Mouse (Mus musculus) spleen, adult 18-20 months (tissue): ENCODE data around the gene Gorab.

Experiments
- DNase-seq, 2 experiments: peaks; one replicate each; pipeline ENCODE4 v3.0.0; 2022; ENCODE audit warnings: mixed read lengths in 2 of 2

Gene Gorab

DNA sequence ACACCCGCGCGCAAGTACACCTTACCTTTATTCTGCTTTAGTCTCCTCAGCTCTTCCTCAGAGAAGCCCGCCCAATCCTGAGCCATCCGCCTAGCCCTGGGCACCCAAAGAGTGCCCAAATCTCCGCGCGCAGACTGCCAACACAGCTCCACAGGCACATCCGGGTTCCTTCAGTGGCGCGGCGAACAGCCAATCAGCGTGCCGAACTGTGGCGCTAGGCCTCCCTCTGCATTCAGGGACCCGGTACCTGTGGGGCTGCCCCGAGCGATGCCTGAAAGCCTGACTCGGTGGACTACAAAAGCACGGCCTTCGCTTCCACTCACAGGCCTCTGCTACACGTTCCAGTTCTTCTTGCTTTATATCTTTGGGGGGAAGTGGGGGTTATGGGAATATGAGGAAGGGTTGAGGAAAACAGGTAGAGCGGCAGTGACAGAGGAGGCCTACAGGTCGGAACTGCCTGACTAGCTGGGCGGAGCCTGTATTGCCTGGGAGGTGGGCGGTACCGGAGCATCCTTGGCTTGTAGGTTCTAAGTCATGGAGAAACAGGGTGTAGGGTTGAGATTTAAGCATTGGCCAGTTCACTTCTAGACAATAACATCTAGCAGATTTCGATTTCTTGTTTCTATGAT lies at the start of gene Gorab:
Gene Gorab (minus strand): TSS at position 172 of the 629 bp plus-strand sequence.
- DNase-seq, result peak; percentile 81 to 87

DNA sequence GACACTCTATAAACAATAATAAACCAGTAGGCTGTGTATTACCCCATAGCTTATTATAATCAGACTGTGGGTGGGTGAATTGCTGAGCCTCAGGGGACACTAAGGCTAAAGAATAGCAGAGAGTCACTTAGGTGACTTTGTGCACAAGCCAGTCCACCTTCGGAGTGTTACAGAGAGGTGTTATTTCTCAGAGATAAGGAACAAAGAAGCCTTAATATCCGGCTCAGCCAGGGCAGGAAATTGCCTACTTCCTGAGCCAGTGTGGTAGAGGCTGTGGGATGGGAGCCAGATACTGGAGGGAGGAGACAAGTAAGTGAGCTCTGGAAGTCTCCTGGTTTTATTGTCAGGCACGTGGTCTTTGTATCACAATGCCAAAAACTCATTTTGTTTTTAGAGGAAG lies 40.4 kb upstream of the Gorab start:
- DNase-seq, result no peak

DNA sequence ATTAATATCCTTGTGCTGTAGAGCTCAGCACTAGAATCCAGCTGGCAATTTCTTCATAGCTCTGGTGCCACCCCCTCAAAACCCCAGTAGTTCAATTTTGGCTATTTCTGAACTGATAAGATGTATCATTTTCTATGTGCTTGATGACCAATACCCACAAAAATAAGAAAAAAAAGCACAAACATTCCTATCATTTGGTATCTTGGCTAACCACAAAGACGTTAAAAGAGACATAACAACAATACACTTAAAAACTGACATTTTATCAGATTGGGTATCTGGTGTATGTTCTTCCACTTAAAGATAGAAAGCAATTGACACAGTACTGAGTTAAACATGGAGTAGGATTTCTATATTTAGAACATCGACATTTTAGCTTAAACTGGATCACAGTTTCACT lies 35.5 kb upstream of the Gorab start:
- no peak for DNase-seq

DNA sequence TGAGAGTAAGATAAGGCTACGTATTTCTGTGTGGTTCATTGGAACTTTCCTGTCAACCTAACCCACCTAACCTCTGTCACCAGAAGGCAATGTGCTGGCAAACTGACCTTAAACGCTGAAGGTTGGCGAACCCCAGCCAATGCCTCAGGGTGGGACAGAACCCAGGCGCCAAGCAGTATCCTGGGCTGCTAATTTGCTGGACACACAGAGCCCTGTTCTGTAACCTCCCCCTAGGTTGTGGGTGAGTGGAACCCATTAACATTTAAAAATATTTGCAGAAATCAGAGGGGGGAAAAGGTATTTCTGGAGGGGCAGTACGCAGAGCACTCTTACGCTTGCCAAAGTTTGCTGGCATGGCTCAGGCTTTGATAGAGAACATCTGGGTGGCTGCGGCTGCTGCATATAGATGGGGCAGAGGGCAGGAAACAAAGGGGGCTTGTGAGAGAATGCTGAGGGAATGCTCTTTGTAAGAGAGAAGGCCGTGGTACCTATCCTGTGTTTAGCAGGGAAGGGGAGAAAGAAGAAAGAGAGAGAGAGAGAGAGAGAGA lies 20.1 kb upstream of the Gorab start:
- no peak for DNase-seq

DNA sequence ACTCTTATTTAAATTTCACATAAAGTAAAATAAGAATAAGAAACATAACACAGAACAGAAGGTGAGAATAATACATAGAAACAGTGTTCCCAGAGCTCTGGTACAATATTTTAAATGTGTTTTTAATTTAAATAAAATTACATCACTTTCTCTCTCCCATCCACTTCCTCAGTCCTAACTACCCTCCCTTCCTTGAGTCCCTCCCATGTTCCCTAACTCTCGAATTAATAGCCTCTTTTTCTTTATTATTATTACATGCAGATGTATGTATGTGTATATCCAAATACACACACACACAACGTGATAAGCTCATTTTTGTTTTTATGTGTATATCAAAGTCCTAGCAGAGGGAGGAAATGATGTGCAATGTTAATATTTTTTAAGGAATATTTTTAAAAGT lies 13.7 kb upstream of the Gorab start:
- DNase-seq, result no peak

DNA sequence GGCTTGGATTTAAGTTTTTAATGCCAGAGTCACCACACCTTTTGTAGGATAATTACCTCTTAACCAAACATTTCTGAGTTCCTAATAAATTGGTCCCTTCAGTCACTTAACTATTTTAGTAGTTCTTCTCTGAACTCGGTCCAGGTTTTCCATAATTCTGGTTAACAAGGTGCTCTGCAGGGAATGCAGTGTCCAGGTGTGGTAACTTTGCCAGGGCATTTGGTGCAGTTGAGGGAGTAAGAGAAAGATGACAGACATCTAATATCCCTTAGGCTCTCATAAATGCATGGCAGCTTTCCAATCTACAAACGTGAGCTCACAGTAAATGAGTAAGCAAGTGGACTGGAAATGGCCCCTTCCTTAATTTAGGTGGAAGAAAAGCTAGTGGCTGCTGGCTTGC lies 10.7 kb upstream of the Gorab start:
- no peak for DNase-seq

DNA sequence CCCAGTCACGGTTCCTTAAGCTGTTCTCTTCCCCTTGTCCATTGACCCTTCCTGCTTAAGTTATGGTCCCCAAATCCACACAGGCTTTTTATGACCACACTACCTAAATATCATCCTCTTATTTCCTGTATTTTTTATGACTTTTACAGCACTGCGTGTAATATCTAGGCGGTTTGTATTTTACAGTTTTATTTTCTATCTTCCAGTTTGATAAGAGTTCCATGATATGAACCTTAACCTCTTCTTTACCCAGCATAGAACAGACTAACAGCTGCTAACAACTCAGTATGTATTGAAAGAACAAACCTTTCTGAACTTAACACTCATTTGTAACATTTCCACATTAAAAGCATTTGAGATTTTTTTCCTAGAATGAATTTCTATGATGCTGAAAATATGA lies 2.7 kb upstream of the Gorab start:
- no peak for DNase-seq

DNA sequence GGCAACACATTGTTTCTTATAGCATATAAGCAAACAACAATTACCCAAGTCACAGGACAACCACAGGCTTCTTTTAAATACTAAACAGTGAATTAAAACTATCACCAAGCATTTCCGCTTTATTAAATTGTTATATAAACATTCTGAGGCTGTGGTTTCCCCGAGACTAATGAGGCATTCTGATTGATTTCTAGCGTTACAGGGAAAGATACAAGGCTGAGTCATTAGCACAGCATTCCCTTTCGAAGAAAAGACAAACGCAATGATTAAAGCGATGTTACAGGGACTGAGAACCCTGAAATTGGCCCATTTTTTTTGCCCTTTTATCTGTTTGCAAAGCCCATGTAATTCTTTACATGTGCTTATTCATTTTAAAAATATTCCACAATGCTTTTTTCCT lies 12.1 kb downstream of the Gorab start:
- DNase-seq, result no peak

DNA sequence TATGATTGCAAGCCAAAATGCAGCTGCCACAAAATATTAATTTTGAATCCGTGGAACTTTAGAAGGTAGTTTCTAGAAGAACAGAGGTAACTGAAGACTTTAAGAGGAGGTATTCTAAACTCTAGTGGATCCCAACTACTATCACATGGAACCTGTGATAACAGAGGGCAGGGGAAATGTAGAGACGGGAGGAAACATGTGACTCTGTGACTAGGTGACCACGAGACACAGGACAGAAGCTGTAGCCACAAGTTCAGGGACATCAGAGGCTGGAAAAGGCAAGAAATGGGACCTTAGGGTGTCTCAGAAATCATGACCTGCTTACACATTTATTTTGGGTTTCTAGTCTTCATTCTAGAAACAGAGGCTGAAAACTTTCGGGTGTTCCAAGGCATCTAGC lies 13.4 kb downstream of the Gorab start:
- no peak for DNase-seq

DNA sequence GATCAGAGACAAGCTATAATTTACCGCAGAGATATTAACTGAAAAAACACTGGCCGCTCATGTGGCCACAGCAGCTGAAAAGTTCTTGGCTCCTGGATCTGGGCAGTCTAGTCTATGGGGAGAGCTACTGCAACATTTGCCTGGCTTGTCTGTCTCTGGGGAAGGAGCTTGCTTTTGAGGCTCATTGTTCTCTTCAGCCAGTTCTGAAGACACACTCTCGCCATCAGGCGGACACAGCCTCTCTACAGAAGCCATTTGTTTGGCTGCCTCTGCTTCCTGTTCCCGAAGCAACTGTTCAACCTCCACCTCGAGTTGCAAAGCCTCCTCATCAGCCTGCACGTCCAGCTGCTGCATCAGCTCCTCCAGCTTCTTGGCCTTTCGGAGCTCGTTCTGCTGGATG lies 17.3 kb downstream of the Gorab start:
- no peak for DNase-seq

DNA sequence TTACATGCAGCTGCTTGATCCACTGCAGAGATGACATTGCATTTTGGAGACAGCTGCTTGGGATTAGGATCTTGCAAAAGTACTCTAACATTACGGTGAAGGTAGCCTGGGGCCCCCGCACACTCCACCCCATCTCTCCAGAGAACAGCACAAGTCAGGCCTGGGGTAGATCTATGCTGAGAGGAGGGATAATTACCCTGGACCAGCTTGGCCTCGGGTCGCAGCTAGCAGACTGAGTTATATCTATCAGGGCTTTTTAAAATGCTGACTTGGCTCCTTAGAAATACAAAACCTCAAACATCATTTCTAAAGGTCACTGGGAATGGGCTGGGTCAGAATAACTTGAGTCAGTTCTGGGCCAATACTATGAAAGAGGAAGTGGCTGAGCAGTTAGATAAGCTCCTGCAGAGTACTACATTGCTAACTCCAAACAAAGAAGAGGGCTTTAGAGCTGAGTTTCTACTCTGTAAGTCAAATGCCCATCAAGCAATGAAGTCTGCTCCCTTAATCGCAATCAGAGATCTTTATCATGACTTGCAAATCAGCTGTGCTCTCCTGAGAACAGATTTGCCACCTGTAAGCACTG lies 19.9 kb downstream of the Gorab start:
- DNase-seq, result no peak

DNA sequence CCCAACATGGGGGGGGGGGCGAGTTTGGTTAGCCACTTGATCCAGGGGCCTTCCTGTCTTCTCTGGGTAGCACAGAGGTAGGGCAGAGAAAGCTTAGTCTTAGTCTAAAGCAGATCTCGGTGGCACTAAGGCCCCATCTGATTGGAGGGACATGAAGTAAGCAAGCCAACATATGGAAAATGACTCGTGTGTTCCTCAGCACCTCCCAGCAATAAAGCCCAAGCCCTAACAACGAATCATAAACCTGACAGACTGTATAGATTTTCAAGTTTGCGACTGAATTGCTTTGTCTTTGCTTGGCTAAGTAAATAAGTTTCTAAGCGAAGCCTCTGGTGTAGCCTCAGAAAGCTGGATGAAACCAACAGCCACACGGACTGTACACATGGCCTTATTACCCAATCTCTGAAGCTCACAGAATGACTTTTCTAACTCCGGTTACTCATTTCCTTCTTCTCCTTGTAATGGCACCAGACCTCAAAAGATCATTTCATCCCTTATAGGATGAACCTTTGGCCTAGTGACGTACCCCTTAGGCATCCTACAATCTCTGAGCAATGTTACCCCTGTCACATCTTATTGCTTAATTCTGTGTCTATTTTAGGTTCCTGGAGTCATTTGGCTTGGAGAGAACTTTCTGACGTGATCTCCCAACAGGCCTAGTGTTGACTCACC lies 21.3 kb downstream of the Gorab start:
- no peak for DNase-seq

DNA sequence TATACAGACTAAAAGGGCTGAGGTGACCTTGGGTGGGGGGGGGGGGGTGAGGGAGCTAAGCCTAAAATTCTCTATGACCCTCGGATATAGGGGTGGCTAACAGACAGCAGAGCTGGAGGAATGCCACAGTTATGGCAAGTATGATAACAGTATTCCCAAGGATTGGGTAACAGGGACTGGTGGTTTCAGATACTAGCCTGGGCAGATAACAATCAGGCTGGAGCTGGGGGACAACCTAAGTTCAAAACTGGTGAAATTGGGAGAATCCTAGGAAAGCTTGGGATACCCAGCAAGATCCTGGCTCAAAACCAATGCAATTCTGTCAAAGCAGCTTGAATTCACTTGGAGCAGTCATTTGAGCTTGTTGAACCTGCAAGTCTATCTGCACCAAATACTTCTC lies 22.9 kb downstream of the Gorab start:
- DNase-seq, result no peak

DNA sequence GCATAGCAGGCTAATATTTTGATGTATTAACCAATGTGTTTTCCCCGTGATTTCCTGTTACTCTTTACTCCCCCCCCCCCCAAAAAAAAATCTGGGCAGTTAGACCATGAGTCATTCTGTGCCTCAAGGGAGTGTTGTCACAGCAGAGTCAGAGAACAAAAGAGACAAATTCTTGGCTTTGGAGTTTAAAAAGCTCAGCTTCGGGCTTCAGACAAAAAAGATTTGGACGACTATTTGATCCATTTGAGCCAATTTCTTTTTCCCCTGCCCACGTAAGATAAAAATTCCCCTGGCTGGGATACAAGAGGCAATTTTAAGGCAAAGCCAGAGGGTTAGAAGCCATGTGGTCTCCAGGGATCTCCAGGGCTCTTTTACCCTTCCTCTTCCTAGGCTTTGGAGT lies 23.4 kb downstream of the Gorab start:
- no peak for DNase-seq

DNA sequence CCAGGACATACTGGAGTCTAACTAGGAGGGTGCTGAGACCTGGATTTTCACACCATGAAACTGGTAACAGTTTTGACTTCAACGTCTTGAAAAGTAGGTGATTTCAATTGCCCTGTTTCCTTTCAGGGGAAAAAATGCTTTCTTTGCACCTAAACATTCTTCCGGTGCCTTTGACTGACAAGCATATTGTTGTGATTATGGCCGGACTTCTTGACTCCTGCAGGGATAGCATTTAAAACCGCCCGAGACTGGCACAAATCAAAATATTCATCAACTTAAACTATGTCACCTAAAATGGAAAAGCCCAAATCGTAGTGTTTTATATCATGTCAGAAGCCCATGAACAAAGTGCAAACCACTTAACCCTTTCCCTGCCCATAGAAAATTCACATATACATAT lies 25.5 kb downstream of the Gorab start:
- DNase-seq, result no peak

DNA sequence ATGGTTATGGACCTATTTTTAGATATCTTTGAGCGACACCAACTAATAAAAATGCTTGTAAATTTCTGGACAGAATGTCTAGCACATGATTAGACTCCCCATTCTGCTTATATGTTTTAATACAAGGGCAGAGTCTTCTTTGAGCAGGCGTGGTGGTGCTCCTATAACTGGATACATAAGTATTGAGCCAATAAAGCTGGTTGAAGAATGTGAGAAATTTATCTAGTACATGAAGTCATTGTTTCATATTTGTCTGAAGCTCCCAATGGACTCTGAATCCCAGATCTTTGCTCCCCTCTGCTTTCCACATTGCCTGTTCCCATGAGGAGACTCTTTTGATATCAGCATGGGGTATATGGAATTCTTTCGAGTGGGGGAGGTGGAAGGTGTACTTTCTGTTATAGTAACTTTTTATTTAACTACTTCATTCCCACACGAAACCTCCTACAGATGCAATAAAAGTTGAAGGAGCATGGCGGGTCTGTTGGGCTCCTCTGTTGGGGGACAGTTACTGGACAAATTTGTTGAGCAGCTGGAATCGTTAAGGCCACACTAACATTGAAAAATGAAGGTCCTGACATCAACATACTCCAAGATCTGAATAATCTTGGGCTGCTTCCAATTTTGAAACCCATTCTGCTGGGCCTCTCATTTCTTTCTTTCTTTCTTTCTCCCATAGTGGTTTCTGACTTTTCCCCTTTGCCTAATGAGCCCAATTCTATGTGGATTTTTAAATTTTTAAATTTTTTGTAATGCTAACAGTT lies 26.5 kb downstream of the Gorab start:
- DNase-seq, result no peak

DNA sequence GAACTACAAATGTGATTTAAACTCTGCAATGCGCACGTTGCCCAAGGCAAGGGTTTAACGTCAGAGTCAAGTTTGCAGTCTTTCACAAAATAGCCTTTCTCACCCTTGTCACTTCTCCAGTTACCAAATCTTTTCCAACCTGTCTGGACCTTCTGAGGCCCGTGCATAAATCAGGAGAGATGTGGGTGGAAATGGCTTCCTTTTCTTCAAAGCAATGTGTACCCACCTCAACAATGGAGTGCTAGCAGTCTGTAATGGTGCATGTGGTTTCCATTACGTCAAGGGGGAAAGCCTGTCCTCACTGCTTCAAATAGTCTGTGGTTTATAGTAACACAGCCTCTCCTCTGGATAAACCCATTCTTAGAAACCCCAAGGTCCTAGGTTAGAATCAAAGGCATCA lies 29.0 kb downstream of the Gorab start:
- no peak for DNase-seq

DNA sequence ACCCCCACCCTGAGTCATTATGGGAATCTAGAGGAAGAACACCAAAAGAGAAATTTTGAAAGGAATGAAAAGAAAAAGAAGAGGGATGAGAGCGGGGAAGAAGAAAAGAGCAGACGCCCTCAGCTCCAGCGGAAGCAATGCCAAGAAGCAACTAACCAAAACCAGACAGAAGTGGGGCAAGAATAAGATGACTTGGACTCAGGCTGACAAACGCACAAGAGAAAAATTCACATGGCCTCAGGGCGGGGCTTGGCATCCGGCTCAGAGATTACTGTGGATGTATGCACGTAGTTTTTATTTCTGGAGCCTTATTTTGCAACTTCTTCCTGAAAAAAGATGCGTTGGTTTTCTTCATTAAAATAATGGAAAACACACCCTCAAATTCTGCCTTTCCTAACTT lies 41.3 kb downstream of the Gorab start:
- no peak for DNase-seq

DNA sequence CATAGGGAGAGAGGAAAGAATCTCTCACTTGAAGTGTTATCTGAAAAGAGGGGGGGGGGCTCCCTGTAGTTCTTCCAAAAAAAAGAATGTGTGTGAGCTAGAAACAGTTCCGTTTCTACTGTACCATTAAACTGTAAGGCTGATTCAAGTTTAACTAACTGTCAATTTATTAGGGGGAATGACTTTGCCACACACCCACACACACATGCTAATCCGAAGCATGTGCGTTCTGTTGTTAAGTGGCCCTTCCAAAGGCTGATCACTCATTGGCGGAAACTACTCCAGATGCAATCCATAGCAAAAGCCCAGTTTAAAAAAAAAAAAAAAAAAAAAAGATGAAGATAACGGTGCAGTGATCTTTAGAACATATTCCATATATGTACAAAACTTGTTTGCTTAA lies 42.1 kb downstream of the Gorab start:
- DNase-seq, result no peak

DNA sequence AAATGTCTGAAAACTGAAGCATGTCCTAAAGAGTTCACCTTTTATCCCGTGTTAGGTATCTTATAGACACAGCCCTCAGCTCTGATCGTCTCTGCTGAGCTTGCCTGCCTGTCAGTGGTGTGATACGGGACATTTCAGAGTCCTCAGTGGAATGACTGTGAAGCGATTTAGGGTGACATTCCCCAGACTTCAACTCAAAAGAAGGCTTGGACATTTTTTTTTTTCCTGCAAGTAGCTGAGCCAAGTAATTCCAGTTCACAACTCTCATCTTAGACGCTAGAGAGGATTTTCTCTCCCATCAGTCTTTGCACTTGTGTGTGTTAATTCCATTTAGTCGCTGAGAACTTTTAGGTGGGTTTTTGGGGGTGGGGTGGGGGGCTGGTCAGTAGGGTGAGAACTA lies 42.7 kb downstream of the Gorab start:
- DNase-seq, result no peak

DNA sequence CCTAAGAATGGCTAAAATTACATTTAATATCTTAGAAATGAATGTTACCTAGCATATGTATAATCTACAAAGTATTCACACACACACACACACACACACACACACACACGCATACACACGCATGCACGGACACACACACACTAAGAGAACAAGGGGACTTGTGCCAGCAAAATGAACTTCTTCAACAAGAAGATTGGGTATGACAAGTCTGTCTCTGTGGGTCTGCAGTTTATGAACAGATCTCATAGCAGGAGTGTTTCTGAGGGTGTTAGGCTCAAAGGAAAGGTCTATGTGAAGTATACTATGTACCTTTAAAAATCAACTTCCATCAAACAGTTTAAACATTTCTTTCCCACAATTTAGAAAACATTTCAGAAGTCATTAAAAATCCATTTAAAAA lies 43.9 kb downstream of the Gorab start:
- DNase-seq, result no peak

DNA sequence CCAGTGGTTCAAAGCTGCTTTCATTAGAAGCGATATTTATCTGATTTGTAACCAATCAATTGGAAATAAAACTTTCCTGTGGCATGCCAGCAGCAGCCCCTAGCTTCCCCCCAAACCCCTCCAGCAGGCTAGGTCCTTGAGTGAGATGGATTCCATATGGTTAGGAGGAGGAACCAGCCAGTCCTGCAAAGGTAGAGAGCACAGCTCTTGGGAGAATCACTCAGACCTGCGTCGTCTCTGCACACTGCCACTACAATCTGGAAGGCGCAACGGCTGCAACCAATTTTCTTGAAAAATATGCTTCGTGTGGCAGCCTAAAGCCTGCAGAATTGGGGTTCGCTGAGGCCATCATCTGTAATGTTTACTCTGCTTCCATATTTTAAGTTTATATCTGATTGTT lies 45.3 kb downstream of the Gorab start:
- no peak for DNase-seq

DNA sequence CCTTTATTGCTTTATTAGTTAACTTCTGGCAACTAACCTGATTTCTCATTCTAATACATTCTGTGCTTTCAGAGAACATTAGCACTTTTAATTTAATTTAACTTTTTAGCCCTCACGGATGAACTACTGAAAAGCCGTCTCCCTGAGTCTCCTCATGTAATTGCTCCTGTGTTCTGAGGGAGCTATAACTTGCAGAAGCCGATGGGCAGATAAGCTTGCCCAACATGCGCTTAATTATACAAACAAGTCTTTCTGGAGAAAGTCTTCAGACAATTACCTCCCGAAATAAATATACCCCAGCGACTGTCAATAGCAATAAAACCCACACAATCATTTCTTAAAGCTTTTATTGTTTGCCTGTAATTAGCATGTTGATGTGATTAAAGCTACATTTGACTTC lies 45.7 kb downstream of the Gorab start:
- no peak for DNase-seq

DNA sequence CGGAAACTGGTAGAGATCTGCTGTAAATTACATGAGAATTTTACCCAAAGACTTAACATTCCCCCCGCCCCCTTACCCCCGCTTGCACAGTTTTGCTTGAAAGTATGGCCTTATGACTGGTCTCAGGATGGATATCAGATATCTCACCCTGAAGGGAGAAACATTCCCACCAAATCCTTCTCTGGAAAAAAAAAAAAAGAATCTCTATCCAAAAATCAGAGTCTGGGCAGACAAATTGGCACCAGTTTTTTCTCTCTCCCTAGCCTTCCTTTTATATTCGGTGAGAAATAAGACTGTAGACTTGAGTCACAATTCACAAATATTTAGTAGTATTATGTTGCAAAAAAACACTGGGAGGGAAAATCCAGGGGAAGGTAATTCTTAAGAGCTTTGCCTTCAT lies 47.3 kb downstream of the Gorab start:
- no peak for DNase-seq
